Comparison of ENCODE assay signal across 13 mouse cellular contexts in genomic region chr7:144254674-144255246, GRCm38 (mm10).
DNase-seq lines count a peak whose midpoint lies in the region; ATAC-seq lines count a peak whose summit lies in the region.
"Had no signal": no experiment of that assay in that cellular context is flagged by ENCODE, and none has a peak within 500 bp of the region (broad histone marks: within the 10 kb centered on the region; RNA-seq: fewer than 3 reads in every experiment).

No protein-coding gene starts in this region.

- 32% methylated on average over 8 of the region's 8 CpGs for WGBS in intestine, embryonic 14.5 days
- WGBS in intestine, embryonic 16.5 days, result 35% methylated on average over 8 of the region's 8 CpGs
- 35% methylated on average over 8 of the region's 8 CpGs for WGBS in forebrain, embryonic 11.5 days
- 38% methylated on average over 8 of the region's 8 CpGs for WGBS in midbrain, embryonic 14.5 days

- H3K27me3 ChIP-seq in intestine, embryonic 14.5 days (replicated peaks; ENCODE audit: control insufficient read depth, insufficient read depth, low read length), result no peaks in the 10 kb centered on the region
- H3K27me3 ChIP-seq in intestine, embryonic 16.5 days (replicated peaks; ENCODE audit: control insufficient read depth, insufficient read depth, low read length), result no peaks in the 10 kb centered on the region
- no peaks in the 10 kb centered on the region for H3K27me3 ChIP-seq in forebrain, embryonic 11.5 days (ENCODE audit: control insufficient read depth, insufficient read depth, low read length)
- no peaks in the 10 kb centered on the region for H3K27me3 ChIP-seq in midbrain, embryonic 14.5 days (ENCODE audit: control insufficient read depth, insufficient read depth, low read length)
- H3K27me3 ChIP-seq: embryonic facial prominence, embryonic 12.5 days; intestine, embryonic 15.5 days had no signal

- intact Hi-C loops in left cerebral cortex, postnatal 36 days (cut with DNase I), result no loop called here

- no peak for ATAC-seq in intestine, embryonic 14.5 days (replicated peaks; ENCODE audit: low FRiP score, low TSS enrichment, low read depth)
- no peak for ATAC-seq in intestine, embryonic 16.5 days
- peak; percentile 72 for ATAC-seq in forebrain, embryonic 11.5 days (replicated peaks; ENCODE audit: low FRiP score)
- ATAC-seq in midbrain, embryonic 14.5 days (ENCODE audit: low FRiP score, low TSS enrichment), result no peak
- ATAC-seq: intestine, embryonic 15.5 days had no signal

- H3K4me1 ChIP-seq in intestine, embryonic 14.5 days (replicated peaks; ENCODE audit: control insufficient read depth, insufficient read depth, low read length), result 0 out of 2 replicates have a peak, but pooled peaks cover 4% of the 10 kb centered on the region
- H3K4me1 ChIP-seq in intestine, embryonic 16.5 days (ENCODE audit: control insufficient read depth, insufficient read depth, low read length), result no peaks in the 10 kb centered on the region
- no peaks in the 10 kb centered on the region for H3K4me1 ChIP-seq in forebrain, embryonic 11.5 days (replicated peaks; ENCODE audit: control insufficient read depth, insufficient read depth, low read length)
- H3K4me1 ChIP-seq in midbrain, embryonic 14.5 days (ENCODE audit: control insufficient read depth, insufficient read depth, low read length), result no peaks in the 10 kb centered on the region
- H3K4me1 ChIP-seq: intestine, embryonic 15.5 days had no signal

- H3K9ac ChIP-seq in intestine, embryonic 14.5 days (ENCODE audit: low read length), result no peak overlapping the region
- H3K9ac ChIP-seq in intestine, embryonic 16.5 days (ENCODE audit: low read depth, low read length), result no peak overlapping the region
- no peak overlapping the region for H3K9ac ChIP-seq in forebrain, embryonic 11.5 days (ENCODE audit: low read length)
- H3K9ac ChIP-seq in midbrain, embryonic 14.5 days (replicated peaks; ENCODE audit: low read length), result no peak overlapping the region
- H3K9ac ChIP-seq: embryonic facial prominence, embryonic 12.5 days; intestine, embryonic 15.5 days had no signal

- H3K9me3 ChIP-seq in intestine, embryonic 14.5 days (ENCODE audit: control insufficient read depth, low read length), result no peaks in the 10 kb centered on the region
- no peaks in the 10 kb centered on the region for H3K9me3 ChIP-seq in intestine, embryonic 16.5 days (ENCODE audit: control insufficient read depth, low read length)
- H3K9me3 ChIP-seq in forebrain, embryonic 11.5 days (ENCODE audit: control insufficient read depth, low read length), result no peaks in the 10 kb centered on the region
- H3K9me3 ChIP-seq in midbrain, embryonic 14.5 days (ENCODE audit: control insufficient read depth, low read length), result no peaks in the 10 kb centered on the region
- H3K9me3 ChIP-seq: embryonic facial prominence, embryonic 12.5 days; intestine, embryonic 15.5 days had no signal

- DNase-seq in intestine, embryonic 14.5 days (ENCODE audit: low spot score), result no peak
- DNase-seq in R1 (ENCODE audit: low read depth, low spot score), result peak; percentile 49
- DNase-seq in forebrain, embryonic 11.5 days (ENCODE audit: low spot score), result no peak
- peak; percentile 51 for DNase-seq in midbrain, embryonic 14.5 days
- DNase-seq in right cerebral cortex, postnatal 36 days (ENCODE audit: low spot score in 2 of 2), result no peak
- DNase-seq in left cerebral cortex, postnatal 36 days (ENCODE audit: low spot score in 2 of 2), result no peak
- no peak for DNase-seq in lung, postnatal 36 days
- DNase-seq: layer of hippocampus, postnatal 36 days; liver; lung, postnatal 4 days had no signal

- H3K4me2 ChIP-seq in intestine, embryonic 14.5 days (ENCODE audit: low read length), result 0 out of 2 replicates have a peak overlapping the region, but pooled peaks have one; percentile 3
- H3K4me2 ChIP-seq in intestine, embryonic 16.5 days (ENCODE audit: low read depth, low read length), result no peak overlapping the region
- H3K4me2 ChIP-seq in forebrain, embryonic 11.5 days (ENCODE audit: low read depth, low read length, severe bottlenecking), result no peak overlapping the region
- H3K4me2 ChIP-seq in midbrain, embryonic 14.5 days (ENCODE audit: low read length), result 0 out of 2 replicates have a peak overlapping the region, but pooled peaks have one; percentile 14
- H3K4me2 ChIP-seq: embryonic facial prominence, embryonic 12.5 days; intestine, embryonic 15.5 days had no signal

- H3K36me3 ChIP-seq in intestine, embryonic 14.5 days (ENCODE audit: control insufficient read depth, insufficient read depth, low read length), result no peaks in the 10 kb centered on the region
- H3K36me3 ChIP-seq in intestine, embryonic 16.5 days (ENCODE audit: control insufficient read depth, insufficient read depth, low read length), result no peaks in the 10 kb centered on the region
- no peaks in the 10 kb centered on the region for H3K36me3 ChIP-seq in forebrain, embryonic 11.5 days (ENCODE audit: control insufficient read depth, insufficient read depth, low read length)
- H3K36me3 ChIP-seq in midbrain, embryonic 14.5 days (ENCODE audit: control insufficient read depth, insufficient read depth, low read length), result no peaks in the 10 kb centered on the region
- H3K36me3 ChIP-seq: embryonic facial prominence, embryonic 12.5 days; intestine, embryonic 15.5 days had no signal

- H3K4me3 ChIP-seq in intestine, embryonic 14.5 days (ENCODE audit: low read depth, low read length), result no peak overlapping the region
- H3K4me3 ChIP-seq in intestine, embryonic 16.5 days (ENCODE audit: low read length), result no peak overlapping the region
- H3K4me3 ChIP-seq in forebrain, embryonic 11.5 days (ENCODE audit: low read depth, low read length), result no peak overlapping the region
- H3K4me3 ChIP-seq in midbrain, embryonic 14.5 days (replicated peaks; ENCODE audit: low read depth, low read length), result no peak overlapping the region
- H3K4me3 ChIP-seq: embryonic facial prominence, embryonic 12.5 days; intestine, embryonic 15.5 days had no signal

- H3K27ac ChIP-seq in intestine, embryonic 14.5 days (ENCODE audit: low read depth), result no peak overlapping the region
- no peak overlapping the region for H3K27ac ChIP-seq in intestine, embryonic 16.5 days (ENCODE audit: low read length)
- H3K27ac ChIP-seq in forebrain, embryonic 11.5 days (ENCODE audit: low read depth, low read length), result no peak overlapping the region
- H3K27ac ChIP-seq in midbrain, embryonic 14.5 days (replicated peaks; ENCODE audit: low read depth, low read length), result no peak overlapping the region
- H3K27ac ChIP-seq: embryonic facial prominence, embryonic 12.5 days; intestine, embryonic 15.5 days had no signal

Comparison
In these comparisons a context has a peak if more than half of its experiments do, and no peak if none do; other contexts are left out.
1. H3K4me2 ChIP-seq: peak in intestine, embryonic 14.5 days (single experiment) and midbrain, embryonic 14.5 days (single experiment); none in intestine, embryonic 16.5 days (single experiment) and forebrain, embryonic 11.5 days (single experiment).
2. DNase-seq: peak in R1 (single experiment) and midbrain, embryonic 14.5 days (single experiment); none in intestine, embryonic 14.5 days (single experiment), forebrain, embryonic 11.5 days (single experiment), right cerebral cortex, postnatal 36 days (0 of 2), left cerebral cortex, postnatal 36 days (0 of 2) and lung, postnatal 36 days (single experiment).